In genomic region chr5:30342601-30343015, GRCm38 (mm10) we compare ENCODE assay signal across 8 mouse cellular contexts.
A peak's percentile ranks its signal among the peaks of the same experiment; 100 is the strongest.
DNase-seq lines count a peak whose midpoint lies in the region; ATAC-seq lines count a peak whose summit lies in the region.

No protein-coding gene starts in this region.

- no peaks in the 10 kb centered on the region for H3K9me3 ChIP-seq in heart, embryonic 12.5 days (replicated peaks)
- H3K9me3 ChIP-seq in forebrain, embryonic 11.5 days (ENCODE audit: control insufficient read depth, low read length): no peaks in the 10 kb centered on the region
- H3K9me3 ChIP-seq in limb, embryonic 13.5 days: no peaks in the 10 kb centered on the region

- WGBS in heart, embryonic 12.5 days: 7% methylated on average over 17 of the region's 17 CpGs
- WGBS in forebrain, embryonic 11.5 days: 6% methylated on average over 17 of the region's 17 CpGs
- WGBS in limb, embryonic 13.5 days: 9% methylated on average over 17 of the region's 17 CpGs

- DNase-seq in heart, postnatal 10 days: no peak
- peak; percentile 38 for DNase-seq in Muller cell, postnatal 12 days (ENCODE audit: inconsistent ontology term)
- DNase-seq in forebrain, embryonic 11.5 days (ENCODE audit: low spot score): no peak
- peak; percentile 54 for DNase-seq in telencephalon, adult 2 months (ENCODE audit: low read depth, low spot score)
- no peak for DNase-seq in c-Kit-positive CD71-positive TER-119-positive erythroid progenitor cells, embryonic 14.5 days (ENCODE audit: low spot score)

- peaks cover 19% of the 10 kb centered on the region for H3K27me3 ChIP-seq in heart, embryonic 12.5 days (replicated peaks)
- no peaks in the 10 kb centered on the region for H3K27me3 ChIP-seq in forebrain, embryonic 11.5 days (ENCODE audit: control insufficient read depth, insufficient read depth, low read length)
- H3K27me3 ChIP-seq in limb, embryonic 13.5 days: peaks cover 19% of the 10 kb centered on the region

- H3K4me3 ChIP-seq in heart, embryonic 12.5 days: peak overlapping the region; percentile 28
- H3K4me3 ChIP-seq in forebrain, embryonic 11.5 days (ENCODE audit: low read depth, low read length): peak overlapping the region; percentile 16
- peak overlapping the region; percentile 26 for H3K4me3 ChIP-seq in limb, embryonic 13.5 days

- H3K4me2 ChIP-seq in heart, embryonic 12.5 days: peak overlapping the region; percentile 68
- H3K4me2 ChIP-seq in forebrain, embryonic 11.5 days (ENCODE audit: low read depth, low read length, severe bottlenecking): peak overlapping the region; percentile 53
- H3K4me2 ChIP-seq in limb, embryonic 13.5 days (replicated peaks): peak overlapping the region; percentile 59

- no peak overlapping the region for H3K27ac ChIP-seq in heart, embryonic 12.5 days (ENCODE audit: poor library complexity, severe bottlenecking)
- H3K27ac ChIP-seq in forebrain, embryonic 11.5 days (ENCODE audit: low read depth, low read length): no peak overlapping the region
- no peak overlapping the region for H3K27ac ChIP-seq in limb, embryonic 13.5 days

- no peaks in the 10 kb centered on the region for H3K36me3 ChIP-seq in heart, embryonic 12.5 days
- H3K36me3 ChIP-seq in forebrain, embryonic 11.5 days (ENCODE audit: control insufficient read depth, insufficient read depth, low read length): no peaks in the 10 kb centered on the region
- no peaks in the 10 kb centered on the region for H3K36me3 ChIP-seq in limb, embryonic 13.5 days

- H3K4me1 ChIP-seq in heart, embryonic 12.5 days (replicated peaks): peaks cover 12% of the 10 kb centered on the region
- H3K4me1 ChIP-seq in forebrain, embryonic 11.5 days (replicated peaks; ENCODE audit: control insufficient read depth, insufficient read depth, low read length): peaks cover 2% of the 10 kb centered on the region; the same call in 1 of the 2 replicates
- 0 out of 2 replicates have a peak, but pooled peaks cover 11% of the 10 kb centered on the region for H3K4me1 ChIP-seq in limb, embryonic 13.5 days

- ATAC-seq in heart, embryonic 12.5 days (ENCODE audit: insufficient number of reproducible peaks, low FRiP score): peak; percentile 48; the same call in 1 of the 2 replicates
- ATAC-seq in forebrain, embryonic 11.5 days (replicated peaks; ENCODE audit: low FRiP score): no peak
- no peak for ATAC-seq in limb, embryonic 13.5 days (ENCODE audit: low FRiP score, low read depth)
- no peak for ATAC-seq in CD4-positive, CD25-positive, alpha-beta regulatory T cell, adult 4 months

- peak overlapping the region; percentile 23 for H3K9ac ChIP-seq in heart, embryonic 12.5 days
- H3K9ac ChIP-seq in forebrain, embryonic 11.5 days (ENCODE audit: low read length): no peak overlapping the region; the same call in 1 of the 2 replicates
- 0 out of 2 replicates have a peak overlapping the region, but pooled peaks have one; percentile 35 for H3K9ac ChIP-seq in limb, embryonic 13.5 days

- intact Hi-C loops in heart, postnatal 10 days (cut with DNase I): no loop called here

Comparison
In these comparisons a context has a peak if more than half of its experiments do, and no peak if none do; other contexts are left out.
1. DNase-seq: peak in Muller cell, postnatal 12 days (single experiment) and telencephalon, adult 2 months (single experiment); none in heart, postnatal 10 days (0 of 2), forebrain, embryonic 11.5 days (single experiment) and c-Kit-positive CD71-positive TER-119-positive erythroid progenitor cells, embryonic 14.5 days (single experiment).
2. Peak in every context shown above with its lines, with median percentiles within 50 percentile points of each other: H3K4me2 ChIP-seq and H3K4me3 ChIP-seq.